Mouse (Mus musculus) CH12.LX (cell line): ENCODE data around the gene Eefsec. TPM values are rescaled to one million over a fixed set of nuclear protein-coding genes. Genes with fewer than 3 reads are reported as not detected.
A peak's percentile ranks its signal among the peaks of the same experiment; 100 is the strongest.

ENCODE experiments used
- DNase-seq: peaks from one replicate; pipeline ENCODE4 v3.0.0-alpha.2; 2013; ENCODE audit errors: extremely low read depth
- H3K27ac ChIP-seq: 2 replicates; pipeline ENCODE4 v1.5.1; 2012; ENCODE audit warnings: low read depth, mild to moderate bottlenecking, control low read depth, moderate library complexity; ENCODE audit not compliant: insufficient read depth
- H3K27me3 ChIP-seq: replicated peaks from 2 replicates; pipeline ENCODE3; 2012; ENCODE audit warnings: inconsistent platforms
- H3K36me3 ChIP-seq, 2 experiments: replicated peaks in 1 of 2; 2 replicates each; pipeline versions ENCODE3 to v1.6.1; 2012; ENCODE audit warnings: inconsistent platforms in 1 of 2, low read length in 1 of 2, mild to moderate bottlenecking in 1 of 2, mixed read lengths in 1 of 2, moderate library complexity in 1 of 2; ENCODE audit not compliant: control insufficient read depth in 1 of 2, insufficient read depth in 1 of 2
- H3K4me1 ChIP-seq, 2 experiments: 2 replicates each; pipeline ENCODE4 v1.6.1; 2012; ENCODE audit warnings: inconsistent platforms in 1 of 2, moderate library complexity in 1 of 2; ENCODE audit not compliant: insufficient read depth in 2 of 2, control insufficient read depth in 1 of 2
- H3K4me2 ChIP-seq: 2 replicates; pipeline ENCODE4 v1.6.1; 2012; ENCODE audit warnings: low read depth, mild to moderate bottlenecking, control low read depth; ENCODE audit not compliant: poor library complexity, insufficient read depth, severe bottlenecking
- H3K4me3 ChIP-seq, 3 experiments: fragments of 150-350 bp in 1 of 3; sonication (generic) in 1 of 3; replicated peaks in 1 of 3; 2 replicates each; pipeline versions ENCODE3 to v1.5.1; 2011 to 2012; ENCODE audit warnings: low read depth in 2 of 3, low read length in 2 of 3, mild to moderate bottlenecking in 2 of 3, moderate library complexity in 2 of 3, control low read depth in 1 of 3, improper control_type of control experiment in 1 of 3, inconsistent platforms in 1 of 3, mixed read lengths in 1 of 3; ENCODE audit not compliant: poor library complexity in 1 of 3
- H3K79me2 ChIP-seq: replicated peaks from 2 replicates; pipeline ENCODE4 v1.6.1; 2012; ENCODE audit warnings: mild to moderate bottlenecking, moderate library complexity; ENCODE audit not compliant: control insufficient read depth, poor library complexity, insufficient read depth, severe bottlenecking; ENCODE audit errors: extremely low read depth
- H3K9ac ChIP-seq: 2 replicates; pipeline ENCODE4 v1.6.1; 2012; ENCODE audit warnings: low read depth, mild to moderate bottlenecking, control low read depth, moderate library complexity; ENCODE audit not compliant: insufficient read depth
- H3K9me3 ChIP-seq: replicated peaks from 2 replicates; pipeline ENCODE3; 2012; ENCODE audit warnings: low read length, inconsistent platforms, mixed read lengths
- CHD2 ChIP-seq: IDR thresholded peaks from 2 replicates; pipeline ENCODE4 v1.6.1; 2011; ENCODE audit warnings: low read length, improper control_type of control experiment
- CTCF ChIP-seq, 2 experiments: IDR thresholded peaks in 1 of 2; conservative IDR thresholded peaks in 1 of 2; 2 replicates each; pipeline ENCODE4 v1.5.1; 2011 to 2012; ENCODE audit warnings: low read depth in 2 of 2, low read length in 2 of 2, improper control_type of control experiment in 1 of 2, inconsistent platforms in 1 of 2, mild to moderate bottlenecking in 1 of 2, moderate library complexity in 1 of 2
- E2F4 ChIP-seq: IDR thresholded peaks from 2 replicates; pipeline ENCODE4 v1.6.1; 2011; ENCODE audit warnings: low read depth, low read length, improper control_type of control experiment; ENCODE audit not compliant: insufficient replicate concordance
- ELF1 ChIP-seq: IDR thresholded peaks from 2 replicates; pipeline ENCODE4 v1.6.1; 2014; ENCODE audit warnings: low read depth, mild to moderate bottlenecking, inconsistent platforms, low read length, improper control_type of control experiment
- EP300 ChIP-seq: IDR thresholded peaks from 2 replicates; pipeline ENCODE4 v1.6.1; 2011; ENCODE audit warnings: low read length, improper control_type of control experiment
- GABPA ChIP-seq: IDR thresholded peaks from 2 replicates; pipeline ENCODE4 v1.6.1; 2012; ENCODE audit warnings: low read depth, low read length, improper control_type of control experiment, inconsistent platforms; ENCODE audit not compliant: insufficient replicate concordance
- IRF4 ChIP-seq: IDR thresholded peaks from 2 replicates; pipeline ENCODE4 v1.6.1; 2014; ENCODE audit warnings: low read depth, mild to moderate bottlenecking, inconsistent platforms, low read length, improper control_type of control experiment
- JUN ChIP-seq: IDR thresholded peaks from 2 replicates; pipeline ENCODE4 v1.6.1; 2011; ENCODE audit warnings: low read depth, mild to moderate bottlenecking, low read length, improper control_type of control experiment, moderate library complexity; ENCODE audit not compliant: insufficient read depth
- KAT2A ChIP-seq: IDR thresholded peaks from 2 replicates; pipeline ENCODE4 v1.6.1; 2012; ENCODE audit warnings: low read length, improper control_type of control experiment, inconsistent platforms; ENCODE audit not compliant: insufficient replicate concordance
- MAFK ChIP-seq: IDR thresholded peaks from 2 replicates; pipeline ENCODE4 v1.6.1; 2011; ENCODE audit warnings: low read length, improper control_type of control experiment; ENCODE audit not compliant: insufficient replicate concordance
- MAZ ChIP-seq: IDR thresholded peaks from 2 replicates; pipeline ENCODE4 v1.6.1; 2012; ENCODE audit warnings: low read depth, mild to moderate bottlenecking, inconsistent platforms, low read length, improper control_type of control experiment, moderate library complexity
- MEF2A ChIP-seq: IDR thresholded peaks from 2 replicates; pipeline ENCODE4 v1.6.1; 2014; ENCODE audit warnings: low read depth, mild to moderate bottlenecking, inconsistent platforms, low read length, improper control_type of control experiment, borderline replicate concordance
- MXI1 ChIP-seq: IDR thresholded peaks from 2 replicates; pipeline ENCODE4 v1.6.1; 2011; ENCODE audit warnings: mild to moderate bottlenecking, low read depth, low read length, improper control_type of control experiment
- MYC ChIP-seq: IDR thresholded peaks from 2 replicates; pipeline ENCODE4 v1.6.1; 2011; ENCODE audit warnings: low read depth, mild to moderate bottlenecking, improper control_type of control experiment, low read length
- NELFE ChIP-seq: IDR thresholded peaks from 2 replicates; pipeline ENCODE4 v1.6.1; 2011; ENCODE audit warnings: low read depth, low read length, improper control_type of control experiment
- NRF1 ChIP-seq: IDR thresholded peaks from 2 replicates; pipeline ENCODE4 v1.6.1; 2014; ENCODE audit warnings: low read depth, mild to moderate bottlenecking, inconsistent platforms, low read length, improper control_type of control experiment, moderate library complexity
- PAX5 ChIP-seq: IDR thresholded peaks from 2 replicates; pipeline ENCODE4 v1.6.1; 2012; ENCODE audit warnings: low read length, inconsistent platforms, mixed read lengths
- POLR2AphosphoS2 ChIP-seq: IDR thresholded peaks from 2 replicates; pipeline ENCODE4 v1.6.1; 2011; ENCODE audit warnings: low read depth, low read length, improper control_type of control experiment
- RAD21 ChIP-seq: IDR thresholded peaks from 2 replicates; pipeline ENCODE4 v1.6.1; 2011; ENCODE audit warnings: low read depth, mild to moderate bottlenecking, low read length, improper control_type of control experiment, moderate library complexity
- SIN3A ChIP-seq: IDR thresholded peaks from 2 replicates; pipeline ENCODE4 v1.6.1; 2012; ENCODE audit warnings: low read length, improper control_type of control experiment, inconsistent platforms
- SMC3 ChIP-seq: IDR thresholded peaks from 2 replicates; pipeline ENCODE4 v1.6.1; 2011; ENCODE audit warnings: low read depth, low read length, improper control_type of control experiment
- TBP ChIP-seq: conservative IDR thresholded peaks from 2 replicates; pipeline ENCODE4 v1.6.1; 2011; ENCODE audit warnings: low read depth, low read length, improper control_type of control experiment
- UBTF ChIP-seq: IDR thresholded peaks from 2 replicates; pipeline ENCODE4 v1.6.1; 2012; ENCODE audit warnings: low read depth, mild to moderate bottlenecking, inconsistent platforms, low read length, improper control_type of control experiment, moderate library complexity
- USF2 ChIP-seq: conservative IDR thresholded peaks from 2 replicates; pipeline ENCODE4 v1.6.1; 2011; ENCODE audit warnings: low read depth, low read length, improper control_type of control experiment
- ZKSCAN1 ChIP-seq: IDR thresholded peaks from 2 replicates; pipeline ENCODE4 v1.6.1; 2012; ENCODE audit warnings: low read depth, inconsistent platforms, low read length, improper control_type of control experiment, borderline replicate concordance
- ZMIZ1 ChIP-seq: IDR thresholded peaks from 2 replicates; pipeline ENCODE4 v1.6.1; 2012; ENCODE audit warnings: low read depth, mild to moderate bottlenecking, inconsistent platforms, low read length, improper control_type of control experiment
- dilution Hi-C: fragments of 300-500 bp; cut with MboI; formaldehyde crosslinking; loops from 2 replicates; pipeline ENCODE4 v1.14.3; 2020; ENCODE audit warnings: low sequenced_read_pairs; ENCODE audit not compliant: extremely low pct_unique_long_range_greater_than_20kb, extremely low pct_ligation_motif_present
- in situ Hi-C: fragments of 300-500 bp; cut with MboI; formaldehyde crosslinking; loops from 3 replicates; pipeline ENCODE4 v1.14.3; 2019; ENCODE audit warnings: low sequenced_read_pairs, low pct_ligation_motif_present, low pct_unique_long_range_greater_than_20kb, mixed read lengths
- polyA plus RNA-seq: library from polyadenylated mRNA; unstranded; fragments of >175 nt; gene quantifications from 2 replicates; pipeline ENCODE4 v1.2.1, GENCODE M21; 2012; ENCODE audit warnings: low read depth; ENCODE audit not compliant: insufficient read length
- total RNA-seq, 2 experiments: library from RNA; depleted of rRNA; stranded (reverse); fragments of 300-350 nt in 1 of 2; fragments of >200 nt in 1 of 2; gene quantifications; 2 replicates each; pipeline ENCODE4 v1.2.3; 2012 to 2014

The Eefsec gene
- total and polyA plus RNA-seq, 3 experiments, result 26.2 to 48.8 (median 32.1) TPM

GRCm38 (mm10) chr6:88306100-88306746 is 140.1 kb downstream of the Eefsec start:
- Histone ChIP-seq H3K27ac (no peak overlapping the region), H3K27me3 (no peaks in the 10 kb centered on the region), H3K4me3 (no peak overlapping the region), H3K4me2 (peak overlapping the region; percentile 41; the same call in 1 of the 2 replicates), H3K36me3 (peaks cover under 1 to 58% of the 10 kb centered on the region in 2 experiments), H3K4me1 (peaks cover 13 to 21% of the 10 kb centered on the region in 2 experiments), H3K9me3 (no peaks in the 10 kb centered on the region), H3K9ac (peak overlapping the region; percentile 29; the same call in 1 of the 2 replicates), H3K79me2 (no peaks in the 10 kb centered on the region)
- DNase-seq, result peak; percentile 33
- in situ Hi-C loops, result no loop called here
- dilution Hi-C loops, result no loop called here
- TF ChIP-seq PAX5 (no peak), GABPA (no peak), MAZ (no peak), ELF1 (no peak), POLR2AphosphoS2 (no peak), MXI1 (no peak), CHD2 (no peak), SMC3 (no peak), MAFK (no peak), ZMIZ1 (no peak), IRF4 (no peak), UBTF (no peak), TBP (no peak), NELFE (no peak), JUN (no peak), KAT2A (no peak), E2F4 (no peak), USF2 (no peak), SIN3A (no peak), MYC (no peak)

GRCm38 (mm10) chr6:88301234-88301633 is 145.1 kb downstream of the Eefsec start:
- no peak overlapping the region for H3K27ac ChIP-seq
- in situ Hi-C loops, result no loop called here
- DNase-seq, result no peak
- H3K4me1 ChIP-seq, result peaks cover 5 to 14% of the 10 kb centered on the region in 2 experiments
- H3K27me3 ChIP-seq, result no peaks in the 10 kb centered on the region
- no peaks in the 10 kb centered on the region for H3K79me2 ChIP-seq
- H3K9me3 ChIP-seq, result no peaks in the 10 kb centered on the region
- H3K4me3 ChIP-seq, result no peak overlapping the region
- no peak for TF ChIP-seq MEF2A
- no peak for TF ChIP-seq NRF1
- no peak for TF ChIP-seq RAD21
- no peak for TF ChIP-seq POLR2AphosphoS2
- TF ChIP-seq MXI1, result no peak
- no peak for TF ChIP-seq EP300
- TF ChIP-seq ZMIZ1, result no peak
- TF ChIP-seq IRF4, result no peak
- no peak for TF ChIP-seq ZKSCAN1
- TF ChIP-seq SIN3A, result no peak
- no peak for TF ChIP-seq GABPA
- TF ChIP-seq UBTF, result no peak
- TF ChIP-seq CTCF (conservative IDR thresholded peaks at IDR 0.05 in 1 of 2, IDR thresholded peaks at IDR 0.05 in 1 of 2; ENCODE audit: low read depth in 2 of 2, low read length in 2 of 2), result no peak
- no peak overlapping the region for H3K4me2 ChIP-seq
- H3K9ac ChIP-seq, result no peak overlapping the region
- dilution Hi-C loops, result no loop called here
- H3K36me3 ChIP-seq, result peaks cover 7 to 74% of the 10 kb centered on the region in 2 experiments
